In genomic region chr16:88657426-88657825, GRCm38 (mm10) we compare ENCODE assay signal across 12 mouse cellular contexts. TPM values are rescaled to one million over a fixed set of nuclear protein-coding genes. Genes with fewer than 3 reads are reported as not detected.
A peak's percentile ranks its signal among the peaks of the same experiment; 100 is the strongest.
DNase-seq lines count a peak whose midpoint lies in the region; ATAC-seq and TF ChIP-seq lines count a peak whose summit lies in the region.
"Had no signal": no experiment of that assay in that cellular context is flagged by ENCODE, and none has a peak within 500 bp of the region (broad histone marks: within the 10 kb centered on the region; RNA-seq: fewer than 3 reads in every experiment).

No protein-coding gene starts in this region.

- H3K9ac ChIP-seq in heart, embryonic 11.5 days (ENCODE audit: low read depth, low read length): no peak overlapping the region
- no peak overlapping the region for H3K9ac ChIP-seq in midbrain, embryonic 14.5 days (replicated peaks; ENCODE audit: low read length)
- H3K9ac ChIP-seq: neural tube, embryonic 13.5 days had no signal

- H3K4me3 ChIP-seq in heart, embryonic 11.5 days (ENCODE audit: low read depth, low read length): no peak overlapping the region
- no peak overlapping the region for H3K4me3 ChIP-seq in midbrain, embryonic 14.5 days (replicated peaks; ENCODE audit: low read depth, low read length)
- no peak overlapping the region for H3K4me3 ChIP-seq in midbrain, embryonic 10.5 days
- no peak overlapping the region for H3K4me3 ChIP-seq in cortical plate, adult 2 months (ENCODE audit: insufficient read depth, low read length)
- H3K4me3 ChIP-seq: neural tube, embryonic 13.5 days had no signal

- H3K27ac ChIP-seq in heart, embryonic 11.5 days (ENCODE audit: low read depth, low read length): no peak overlapping the region
- no peak overlapping the region for H3K27ac ChIP-seq in midbrain, embryonic 14.5 days (replicated peaks; ENCODE audit: low read depth, low read length)
- no peak overlapping the region for H3K27ac ChIP-seq in midbrain, embryonic 10.5 days (replicated peaks)
- no peak overlapping the region for H3K27ac ChIP-seq in cortical plate, adult 2 months (ENCODE audit: insufficient read depth, low read length)
- H3K27ac ChIP-seq: neural tube, embryonic 13.5 days had no signal

- WGBS in heart, embryonic 11.5 days (ENCODE audit: insufficient replicate concordance): 60% methylated on average over 1 of the region's 1 CpGs
- WGBS in midbrain, embryonic 14.5 days: 51% methylated on average over 1 of the region's 1 CpGs
- 59% methylated on average over 1 of the region's 1 CpGs for WGBS in midbrain, embryonic 10.5 days

- H3K4me2 ChIP-seq in heart, embryonic 11.5 days: no peak overlapping the region
- H3K4me2 ChIP-seq in midbrain, embryonic 14.5 days (ENCODE audit: low read length): no peak overlapping the region
- H3K4me2 ChIP-seq: neural tube, embryonic 13.5 days had no signal

- H3K4me1 ChIP-seq in heart, embryonic 11.5 days (ENCODE audit: control insufficient read depth, insufficient read depth, low read length): no peaks in the 10 kb centered on the region
- H3K4me1 ChIP-seq in midbrain, embryonic 14.5 days (ENCODE audit: control insufficient read depth, insufficient read depth, low read length): no peaks in the 10 kb centered on the region
- no peaks in the 10 kb centered on the region for H3K4me1 ChIP-seq in midbrain, embryonic 10.5 days
- H3K4me1 ChIP-seq in cortical plate, adult 2 months (ENCODE audit: control insufficient read depth, insufficient read depth, low read length): no peaks in the 10 kb centered on the region
- H3K4me1 ChIP-seq: neural tube, embryonic 13.5 days had no signal

- TF ChIP-seq POLR2A in cortical plate, adult 2 months (IDR thresholded peaks at IDR 0.05; ENCODE audit: extremely low read depth, insufficient read depth, low read length): no peak

- DNase-seq in heart, postnatal 10 days: peak; percentile 10 to 11
- DNase-seq in midbrain, embryonic 14.5 days: peak; percentile 26
- DNase-seq in midbrain, embryonic 10.5 days (ENCODE audit: low spot score): no peak
- peak; percentile 12 to 28 for DNase-seq in kidney, postnatal 36 days
- no peak for DNase-seq in c-Kit-positive CD71-positive TER-119-positive erythroid progenitor cells, embryonic 14.5 days (ENCODE audit: low spot score)
- DNase-seq: cerebellum, adult 18-20 months; gastrocnemius, postnatal 14 days had no signal

- no peaks in the 10 kb centered on the region for H3K36me3 ChIP-seq in heart, embryonic 11.5 days (ENCODE audit: control insufficient read depth, insufficient read depth, low read length)
- no peaks in the 10 kb centered on the region for H3K36me3 ChIP-seq in midbrain, embryonic 14.5 days (ENCODE audit: control insufficient read depth, insufficient read depth, low read length)
- no peaks in the 10 kb centered on the region for H3K36me3 ChIP-seq in midbrain, embryonic 10.5 days
- H3K36me3 ChIP-seq: neural tube, embryonic 13.5 days had no signal

- H3K9me3 ChIP-seq in heart, embryonic 11.5 days (replicated peaks; ENCODE audit: control insufficient read depth, low read length): no peaks in the 10 kb centered on the region
- no peaks in the 10 kb centered on the region for H3K9me3 ChIP-seq in midbrain, embryonic 14.5 days (ENCODE audit: control insufficient read depth, low read length)
- H3K9me3 ChIP-seq in midbrain, embryonic 10.5 days (replicated peaks): no peaks in the 10 kb centered on the region
- H3K9me3 ChIP-seq: neural tube, embryonic 13.5 days had no signal

- intact Hi-C loops in heart, postnatal 10 days (cut with DNase I): no loop called here

- H3K27me3 ChIP-seq in heart, embryonic 11.5 days (ENCODE audit: control insufficient read depth, insufficient read depth, low read length): no peaks in the 10 kb centered on the region
- no peaks in the 10 kb centered on the region for H3K27me3 ChIP-seq in midbrain, embryonic 14.5 days (ENCODE audit: control insufficient read depth, insufficient read depth, low read length)
- no peaks in the 10 kb centered on the region for H3K27me3 ChIP-seq in midbrain, embryonic 10.5 days (ENCODE audit: low read depth, poor library complexity, severe bottlenecking)
- H3K27me3 ChIP-seq: neural tube, embryonic 13.5 days had no signal

- no peak for ATAC-seq in heart, embryonic 11.5 days (replicated peaks; ENCODE audit: insufficient number of reproducible peaks, low FRiP score, low TSS enrichment)
- ATAC-seq in midbrain, embryonic 14.5 days (ENCODE audit: low FRiP score, low TSS enrichment): no peak
- ATAC-seq in megakaryocyte progenitor cell, adult 5-6 weeks (replicated peaks; ENCODE audit: poor library complexity): no peak

- TF ChIP-seq CTCF in cortical plate, adult 2 months (IDR thresholded peaks at IDR 0.05; ENCODE audit: extremely low read depth, insufficient read depth, low read length): 0 out of 2 replicates have a peak, but pooled peaks have one; percentile 5

RNA-seq across cellular contexts. Expression of gene Krtap26-1, which starts 9.8 kb away (rescaled TPM):
- not detected for total RNA-seq in heart, postnatal 10 days (2021)
- polyA plus RNA-seq in heart, embryonic 11.5 days (2014; fragmentation: Nextera tagmentation; extraction: Ambion mirVana): not detected in 2 replicates
- not detected in 2 replicates for polyA plus RNA-seq in midbrain, embryonic 14.5 days (2014; fragmentation: Nextera tagmentation; extraction: Ambion mirVana)
- not detected in 2 replicates for polyA plus RNA-seq in midbrain, embryonic 10.5 days (2016; fragmentation: Nextera tagmentation; extraction: Ambion mirVana)
- polyA plus RNA-seq in cortical plate, adult 2 months (2012; rRNA removed): not detected in 2 replicates
- total RNA-seq in megakaryocyte progenitor cell, adult 5-6 weeks (2015): not detected in 2 replicates
- total RNA-seq in megakaryocyte progenitor cell, adult 5-6 weeks (2017): not detected in 2 replicates
- total RNA-seq: gastrocnemius, postnatal 14 days had no signal
- polyA plus RNA-seq: limb, embryonic 14.5 days; neural tube, embryonic 13.5 days had no signal

RNA-seq across cellular contexts. Expression of gene Krtap27-1, which starts 14.0 kb away (rescaled TPM):
- total RNA-seq in heart, postnatal 10 days (2021): not detected
- not detected in 2 replicates for polyA plus RNA-seq in heart, embryonic 11.5 days (2014; fragmentation: Nextera tagmentation; extraction: Ambion mirVana)
- not detected in 2 replicates for polyA plus RNA-seq in midbrain, embryonic 14.5 days (2014; fragmentation: Nextera tagmentation; extraction: Ambion mirVana)
- polyA plus RNA-seq in midbrain, embryonic 10.5 days (2016; fragmentation: Nextera tagmentation; extraction: Ambion mirVana): not detected in 2 replicates
- polyA plus RNA-seq in cortical plate, adult 2 months (2012; rRNA removed): not detected in 2 replicates
- not detected in 2 replicates for total RNA-seq in megakaryocyte progenitor cell, adult 5-6 weeks (2015)
- not detected in 2 replicates for total RNA-seq in megakaryocyte progenitor cell, adult 5-6 weeks (2017)
- total RNA-seq: gastrocnemius, postnatal 14 days had no signal
- polyA plus RNA-seq: limb, embryonic 14.5 days; neural tube, embryonic 13.5 days had no signal

RNA-seq across cellular contexts. Expression of gene 2310079G19Rik, which starts 30.0 kb away (rescaled TPM):
- not detected for total RNA-seq in heart, postnatal 10 days (2021)
- polyA plus RNA-seq in heart, embryonic 11.5 days (2014; fragmentation: Nextera tagmentation; extraction: Ambion mirVana): not detected in 2 replicates
- polyA plus RNA-seq in midbrain, embryonic 14.5 days (2014; fragmentation: Nextera tagmentation; extraction: Ambion mirVana): not detected in 2 replicates
- polyA plus RNA-seq in midbrain, embryonic 10.5 days (2016; fragmentation: Nextera tagmentation; extraction: Ambion mirVana): not detected in 2 replicates
- polyA plus RNA-seq in cortical plate, adult 2 months (2012; rRNA removed): not detected in 2 replicates
- not detected in 2 replicates for total RNA-seq in megakaryocyte progenitor cell, adult 5-6 weeks (2015)
- not detected in 2 replicates for total RNA-seq in megakaryocyte progenitor cell, adult 5-6 weeks (2017)
- total RNA-seq: gastrocnemius, postnatal 14 days had no signal
- polyA plus RNA-seq: limb, embryonic 14.5 days; neural tube, embryonic 13.5 days had no signal

RNA-seq across cellular contexts. Expression of gene Krtap24-1, which starts 45.3 kb away (rescaled TPM):
- not detected for total RNA-seq in heart, postnatal 10 days (2021)
- not detected in 2 replicates for polyA plus RNA-seq in heart, embryonic 11.5 days (2014; fragmentation: Nextera tagmentation; extraction: Ambion mirVana)
- not detected in 2 replicates for polyA plus RNA-seq in midbrain, embryonic 14.5 days (2014; fragmentation: Nextera tagmentation; extraction: Ambion mirVana)
- polyA plus RNA-seq in midbrain, embryonic 10.5 days (2016; fragmentation: Nextera tagmentation; extraction: Ambion mirVana): not detected in 2 replicates
- not detected in 2 replicates for polyA plus RNA-seq in cortical plate, adult 2 months (2012; rRNA removed)
- not detected in 2 replicates for total RNA-seq in megakaryocyte progenitor cell, adult 5-6 weeks (2015)
- total RNA-seq in megakaryocyte progenitor cell, adult 5-6 weeks (2017): not detected in 2 replicates
- total RNA-seq: gastrocnemius, postnatal 14 days had no signal
- polyA plus RNA-seq: limb, embryonic 14.5 days; neural tube, embryonic 13.5 days had no signal

RNA-seq across cellular contexts. Expression of gene 2310061N02Rik, which starts 50.3 kb away (rescaled TPM):
- total RNA-seq in heart, postnatal 10 days (2021): not detected
- polyA plus RNA-seq in heart, embryonic 11.5 days (2014; fragmentation: Nextera tagmentation; extraction: Ambion mirVana): not detected in 2 replicates
- polyA plus RNA-seq in midbrain, embryonic 14.5 days (2014; fragmentation: Nextera tagmentation; extraction: Ambion mirVana): not detected in 2 replicates
- polyA plus RNA-seq in midbrain, embryonic 10.5 days (2016; fragmentation: Nextera tagmentation; extraction: Ambion mirVana): not detected in 2 replicates
- not detected in 2 replicates for polyA plus RNA-seq in cortical plate, adult 2 months (2012; rRNA removed)
- total RNA-seq in megakaryocyte progenitor cell, adult 5-6 weeks (2015): not detected in 2 replicates
- not detected in 2 replicates for total RNA-seq in megakaryocyte progenitor cell, adult 5-6 weeks (2017)
- total RNA-seq: gastrocnemius, postnatal 14 days had no signal
- polyA plus RNA-seq: limb, embryonic 14.5 days; neural tube, embryonic 13.5 days had no signal

Comparison
In these comparisons a context has a peak if more than half of its experiments do, and no peak if none do; other contexts are left out.
1. DNase-seq: peak in heart, postnatal 10 days (2 of 2), midbrain, embryonic 14.5 days (single experiment) and kidney, postnatal 36 days (2 of 2); none in midbrain, embryonic 10.5 days (single experiment) and c-Kit-positive CD71-positive TER-119-positive erythroid progenitor cells, embryonic 14.5 days (single experiment).